Mouse (Mus musculus): ENCODE measurements around the gene Dapk1.

GRCm38 (mm10) chr13:60736421-60737105 is 134.8 kb downstream of the Dapk1 start:
- no peak for TF ChIP-seq POLR2A (IDR thresholded peaks at IDR 0.05; ENCODE audit: low read depth, low read length)
- TF ChIP-seq CTCF (IDR thresholded peaks at IDR 0.05; ENCODE audit: extremely low read depth, insufficient read depth, insufficient read length, insufficient replicate concordance): no peak

Measured in spleen, adult 2 months (tissue).